Mouse (Mus musculus): ENCODE measurements at regions not wholly inside any gene's neighbourhood (a gene's known extent, or its start where the extent isn't known, plus 50 kb on each side); places are given as distances from the start of the nearest gene placed in this dataset.

- no peak for DNase-seq (ENCODE audit: low read depth, low spot score)
Measured at GRCm38 (mm10) chr1:186376906-186377623, 260.0 kb upstream of the Lyplal1 start.

- no peak for DNase-seq (ENCODE audit: low read depth, low spot score)
Measured at GRCm38 (mm10) chr1:186374009-186374649, 257.0 kb upstream of the Lyplal1 start.

GRCm38 (mm10) chr1:186373386-186373785, 256.3 kb upstream of the Lyplal1 start:
- DNase-seq (ENCODE audit: low read depth, low spot score) = no peak

GRCm38 (mm10) chr1:186372770-186373353, 255.8 kb upstream of the Lyplal1 start:
- no peak for DNase-seq (ENCODE audit: low read depth, low spot score)

GRCm38 (mm10) chr1:186363356-186363755, 246.2 kb upstream of the Lyplal1 start:
- no peak for DNase-seq (ENCODE audit: low read depth, low spot score)

GRCm38 (mm10) chr1:186358011-186358670, 241.0 kb upstream of the Lyplal1 start:
- no peak for DNase-seq (ENCODE audit: low read depth, low spot score)

- DNase-seq (ENCODE audit: low read depth, low spot score) = no peak
Measured at GRCm38 (mm10) chr1:186354742-186355141, 237.6 kb upstream of the Lyplal1 start.

- DNase-seq (ENCODE audit: low read depth, low spot score) = no peak
Measured at GRCm38 (mm10) chr1:186354072-186354471, 237.0 kb upstream of the Lyplal1 start.

- no peak for DNase-seq (ENCODE audit: low read depth, low spot score)
Measured at GRCm38 (mm10) chr1:186350381-186350780, 233.3 kb upstream of the Lyplal1 start.

GRCm38 (mm10) chr1:186349966-186350365, 232.9 kb upstream of the Lyplal1 start:
- DNase-seq (ENCODE audit: low read depth, low spot score) = no peak

- DNase-seq (ENCODE audit: low read depth, low spot score) = no peak
Measured at GRCm38 (mm10) chr1:186347413-186348147, 230.5 kb upstream of the Lyplal1 start.

- DNase-seq (ENCODE audit: low read depth, low spot score) = no peak
Measured at GRCm38 (mm10) chr1:186345449-186345848, 228.3 kb upstream of the Lyplal1 start.

GRCm38 (mm10) chr1:186342931-186343506, 225.9 kb upstream of the Lyplal1 start:
- no peak for DNase-seq (ENCODE audit: low read depth, low spot score)

GRCm38 (mm10) chr1:186342391-186342790, 225.3 kb upstream of the Lyplal1 start:
- no peak for DNase-seq (ENCODE audit: low read depth, low spot score)

GRCm38 (mm10) chr1:186341878-186342277, 224.8 kb upstream of the Lyplal1 start:
- DNase-seq (ENCODE audit: low read depth, low spot score) = no peak

GRCm38 (mm10) chr1:186340701-186341100, 223.6 kb upstream of the Lyplal1 start:
- no peak for DNase-seq (ENCODE audit: low read depth, low spot score)

- DNase-seq (ENCODE audit: low read depth, low spot score) = no peak
Measured at GRCm38 (mm10) chr1:186317285-186317684, 200.2 kb upstream of the Lyplal1 start.

GRCm38 (mm10) chr1:186314180-186314579, 197.1 kb upstream of the Lyplal1 start:
- no peak for DNase-seq (ENCODE audit: low read depth, low spot score)

GRCm38 (mm10) chr1:186312698-186313097, 195.6 kb upstream of the Lyplal1 start:
- no peak for DNase-seq (ENCODE audit: low read depth, low spot score)

- DNase-seq (ENCODE audit: low read depth, low spot score) = no peak
Measured at GRCm38 (mm10) chr1:186312008-186312407, 194.9 kb upstream of the Lyplal1 start.

GRCm38 (mm10) chr1:186307627-186308026, 190.5 kb upstream of the Lyplal1 start:
- DNase-seq (ENCODE audit: low read depth, low spot score) = no peak
